Mouse (Mus musculus) embryonic facial prominence, embryonic 13.5 days (tissue): ENCODE results near the gene Cfap300. TPM values are rescaled to one million over a fixed set of nuclear protein-coding genes. Genes with fewer than 3 reads are reported as not detected.

Experiments
- ATAC-seq: fragments of 200-750 bp; cut with Nextera tagmentation; 2 replicates; pipeline ENCODE4 v1.8.0; 2017; ENCODE audit warnings: low read depth; ENCODE audit not compliant: insufficient number of reproducible peaks, insufficient read depth, low FRiP score, low TSS enrichment
- H3K27ac ChIP-seq: fragments of 300-500 bp; sonication (generic); 2 replicates; pipeline ENCODE4 v1.5.1; 2015; ENCODE audit warnings: moderate library complexity, mild to moderate bottlenecking, inconsistent platforms
- H3K27me3 ChIP-seq: fragments of 300-500 bp; sonication (generic); 2 replicates; pipeline ENCODE4 v1.6.1; 2015; ENCODE audit warnings: mild to moderate bottlenecking, inconsistent platforms
- H3K36me3 ChIP-seq: fragments of 300-500 bp; sonication (generic); 2 replicates; pipeline ENCODE4 v1.6.1; 2015; ENCODE audit warnings: mild to moderate bottlenecking, inconsistent platforms
- H3K4me1 ChIP-seq: fragments of 300-500 bp; sonication (generic); 2 replicates; pipeline ENCODE4 v1.6.1; 2015; ENCODE audit warnings: inconsistent platforms
- H3K4me2 ChIP-seq: fragments of 300-500 bp; sonication (generic); 2 replicates; pipeline ENCODE4 v1.6.1; 2015; ENCODE audit warnings: moderate library complexity, mild to moderate bottlenecking, inconsistent platforms
- H3K4me3 ChIP-seq: fragments of 300-500 bp; sonication (generic); 2 replicates; pipeline ENCODE4 v1.5.1; 2015; ENCODE audit warnings: mild to moderate bottlenecking, inconsistent platforms
- H3K9ac ChIP-seq: fragments of 300-500 bp; sonication (generic); 2 replicates; pipeline ENCODE4 v1.6.1; 2015; ENCODE audit warnings: mild to moderate bottlenecking, inconsistent platforms
- H3K9me3 ChIP-seq: fragments of 300-500 bp; sonication (generic); 2 replicates; pipeline ENCODE4 v1.6.1; 2016; ENCODE audit warnings: inconsistent platforms
- WGBS: fragments of 180-500 bp; shearing (Covaris S2); methylation state at CpG from one replicate; pipeline ENCODE4 v1.1.7; 2015; ENCODE audit warnings: mixed read lengths; 5-methylcytosine and 5-hydroxymethylcytosine counted together
- polyA plus RNA-seq: library from polyadenylated mRNA; unstranded; fragments of >200 nt; fragmentation: Nextera tagmentation; extraction: Ambion mirVana; gene quantifications from 2 replicates; pipeline ENCODE4 v1.2.1, GENCODE M21; 2015

The Cfap300 gene
- polyA plus RNA-seq, result 15.9 and 16.4 TPM in 2 replicates

GRCm38 (mm10) chr9:8042338-8043043, at the start of gene Cfap300:
Gene Cfap300, minus strand, starts transcription at chr9:8042823.
- Histone ChIP-seq H3K27ac (peak within 1 kb of the TSS; percentile 72), H3K27me3 (no peaks in the 10 kb centered on the region), H3K4me3 (peak within 1 kb of the TSS; percentile 81), H3K36me3 (no peaks in the 10 kb centered on the region), H3K9ac (peak within 1 kb of the TSS; percentile 81), H3K9me3 (no peaks in the 10 kb centered on the region), H3K4me2 (peak within 1 kb of the TSS; percentile 66), H3K4me1 (peaks cover 4% of the 10 kb centered on the region; the same call in 1 of the 2 replicates)
- ATAC-seq, result peak; percentile 97
- WGBS, result under 1% methylated on average over 39 of the region's 39 CpGs

DNA sequence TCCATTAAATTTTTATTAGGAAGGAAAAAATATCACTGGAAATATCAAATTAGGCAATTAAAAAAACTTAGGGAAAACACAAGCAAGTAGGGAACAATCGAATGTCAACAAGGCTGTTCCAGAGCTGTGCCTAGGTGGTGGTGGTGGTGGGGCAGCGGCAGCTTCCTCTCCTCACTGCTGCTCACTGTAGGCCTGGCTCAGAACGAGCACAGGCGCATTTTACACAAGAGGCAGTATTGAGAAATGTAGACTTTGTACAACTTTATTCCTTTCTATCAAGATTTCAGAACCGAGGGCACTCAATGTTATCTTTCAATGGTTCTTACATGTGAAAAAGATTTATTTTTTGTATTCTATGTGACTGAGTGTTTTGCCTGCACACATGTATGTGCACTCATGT, 36.3 kb upstream of the Cfap300 start:
- Histone ChIP-seq H3K9ac (no peak overlapping the region), H3K9me3 (no peaks in the 10 kb centered on the region), H3K4me1 (no peaks in the 10 kb centered on the region), H3K36me3 (no peaks in the 10 kb centered on the region), H3K4me2 (no peak overlapping the region), H3K27me3 (no peaks in the 10 kb centered on the region), H3K4me3 (no peak overlapping the region), H3K27ac (no peak overlapping the region)
- ATAC-seq, result no peak
- WGBS, result 85% methylated on average over 5 of the region's 5 CpGs

DNA sequence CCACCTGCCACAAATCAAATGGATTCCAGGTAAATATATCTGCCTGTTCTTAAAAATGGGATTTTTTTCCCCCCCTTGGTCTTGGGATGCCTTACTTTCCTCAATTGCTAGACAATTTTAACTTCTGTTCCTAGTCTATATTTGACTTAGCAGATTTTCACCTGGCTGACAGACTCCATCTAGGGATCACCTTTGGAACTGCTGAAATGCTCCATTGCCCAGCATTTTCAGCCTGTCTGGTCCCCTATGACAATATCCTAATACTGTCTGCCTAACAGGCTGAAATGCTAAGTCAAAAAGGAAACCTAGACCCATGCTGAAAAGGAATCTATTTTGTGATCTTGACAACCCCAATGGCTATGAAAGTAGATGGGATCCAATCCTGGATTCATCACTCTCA, 31.7 kb upstream of the Cfap300 start:
- H3K27me3 ChIP-seq, result no peaks in the 10 kb centered on the region
- no peak overlapping the region for H3K27ac ChIP-seq
- H3K36me3 ChIP-seq, result no peaks in the 10 kb centered on the region
- no peak overlapping the region for H3K4me2 ChIP-seq
- no peaks in the 10 kb centered on the region for H3K4me1 ChIP-seq
- H3K9me3 ChIP-seq, result no peaks in the 10 kb centered on the region
- no peak overlapping the region for H3K4me3 ChIP-seq
- no peak overlapping the region for H3K9ac ChIP-seq
- no peak for ATAC-seq

GRCm38 (mm10) chr9:8073203-8073755, 30.7 kb upstream of the Cfap300 start:
- no peaks in the 10 kb centered on the region for H3K27me3 ChIP-seq
- no peak for ATAC-seq
- H3K9ac ChIP-seq, result no peak overlapping the region
- no peaks in the 10 kb centered on the region for H3K9me3 ChIP-seq
- no peak overlapping the region for H3K27ac ChIP-seq
- H3K36me3 ChIP-seq, result no peaks in the 10 kb centered on the region
- 88% methylated on average over 3 of the region's 3 CpGs for WGBS
- no peak overlapping the region for H3K4me2 ChIP-seq
- no peaks in the 10 kb centered on the region for H3K4me1 ChIP-seq
- H3K4me3 ChIP-seq, result no peak overlapping the region

GRCm38 (mm10) chr9:8059636-8060035, 17.0 kb upstream of the Cfap300 start:
- H3K4me3 ChIP-seq, result no peak overlapping the region
- no peak for ATAC-seq
- no peak overlapping the region for H3K9ac ChIP-seq
- no peak overlapping the region for H3K4me2 ChIP-seq
- 0 out of 2 replicates have a peak, but pooled peaks cover 3% of the 10 kb centered on the region for H3K9me3 ChIP-seq
- WGBS, result 34% methylated on average over 3 of the region's 3 CpGs
- no peaks in the 10 kb centered on the region for H3K27me3 ChIP-seq
- no peak overlapping the region for H3K27ac ChIP-seq
- no peaks in the 10 kb centered on the region; the same call in 1 of the 2 replicates for H3K4me1 ChIP-seq
- H3K36me3 ChIP-seq, result no peaks in the 10 kb centered on the region

DNA sequence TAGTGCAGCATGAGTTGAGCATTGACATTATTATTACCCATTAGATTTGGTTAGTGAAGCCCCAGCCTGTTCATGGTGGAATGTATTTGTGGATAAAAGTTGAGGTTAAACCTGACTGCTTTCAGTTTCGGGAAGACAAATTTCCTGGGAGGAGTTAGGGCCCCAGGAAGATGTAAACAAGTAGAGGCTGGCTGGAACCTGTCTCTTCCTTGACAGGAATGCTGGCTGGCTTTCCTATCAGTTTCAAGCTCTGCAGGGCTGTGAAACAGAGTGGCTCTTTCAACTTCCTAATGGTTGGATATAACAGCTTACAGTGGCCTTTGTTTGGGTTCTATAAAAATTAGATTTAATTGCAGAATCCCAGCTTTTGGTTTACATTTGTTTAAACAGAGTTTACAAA, 12.2 kb upstream of the Cfap300 start:
- Histone ChIP-seq H3K9me3 (no peaks in the 10 kb centered on the region), H3K9ac (no peak overlapping the region), H3K36me3 (no peaks in the 10 kb centered on the region), H3K4me1 (no peaks in the 10 kb centered on the region), H3K27ac (no peak overlapping the region; the same call in 1 of the 2 replicates), H3K4me3 (no peak overlapping the region), H3K4me2 (no peak overlapping the region), H3K27me3 (no peaks in the 10 kb centered on the region)
- WGBS, result 25% methylated on average over 1 of the region's 1 CpGs
- no peak for ATAC-seq

DNA sequence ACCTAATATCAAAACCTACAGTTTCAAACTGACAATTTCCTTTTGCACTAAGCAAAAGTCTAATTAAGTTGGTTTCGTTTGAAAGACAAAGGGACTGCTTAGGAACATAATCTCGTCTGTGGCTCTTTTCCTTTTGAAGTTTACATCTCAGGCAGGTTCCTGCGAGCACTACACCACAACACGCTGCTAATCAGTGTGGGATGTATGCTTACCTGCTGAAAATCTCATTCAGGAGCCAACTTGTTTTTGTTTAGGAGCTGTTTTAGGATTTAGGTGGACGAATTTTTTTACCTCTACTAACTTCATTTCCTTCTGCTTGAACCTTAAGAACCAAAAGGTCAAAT, 393 bp upstream of the Cfap300 start:
- H3K9me3 ChIP-seq, result no peaks in the 10 kb centered on the region
- 16% methylated on average over 5 of the region's 5 CpGs for WGBS
- H3K9ac ChIP-seq, result peak overlapping the region; percentile 81
- peaks cover 4% of the 10 kb centered on the region; the same call in 1 of the 2 replicates for H3K4me1 ChIP-seq
- ATAC-seq, result 0 out of 2 replicates have a peak, but pooled peaks have one; percentile 10
- H3K27me3 ChIP-seq, result no peaks in the 10 kb centered on the region
- H3K4me3 ChIP-seq, result peak overlapping the region; percentile 81
- H3K4me2 ChIP-seq, result peak overlapping the region; percentile 66
- peak overlapping the region; percentile 72 for H3K27ac ChIP-seq
- no peaks in the 10 kb centered on the region for H3K36me3 ChIP-seq

DNA sequence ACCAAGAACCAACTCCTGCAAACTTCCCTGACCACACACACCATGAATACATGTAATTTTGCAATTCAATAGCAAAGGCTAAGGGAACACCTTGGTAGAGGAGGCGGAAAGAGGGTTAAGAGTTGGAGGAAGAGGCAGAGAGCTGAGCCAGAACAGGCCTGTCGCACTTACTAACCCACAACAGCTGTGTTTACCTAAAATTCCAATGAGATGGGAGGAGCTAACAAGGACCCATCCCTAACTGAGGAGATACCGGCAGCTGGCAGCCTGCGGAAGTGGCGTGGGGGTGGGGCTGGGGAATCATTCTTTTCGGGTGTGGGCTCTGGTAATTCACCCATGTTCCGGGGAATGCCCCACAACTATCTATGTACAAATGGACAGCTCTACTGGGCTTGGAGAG, 7.1 kb downstream of the Cfap300 start:
- no peak overlapping the region; the same call in 1 of the 2 replicates for H3K27ac ChIP-seq
- peak; percentile 67; the same call in 1 of the 2 replicates for ATAC-seq
- H3K9ac ChIP-seq, result no peak overlapping the region
- H3K4me3 ChIP-seq, result no peak overlapping the region
- no peaks in the 10 kb centered on the region for H3K36me3 ChIP-seq
- H3K27me3 ChIP-seq, result no peaks in the 10 kb centered on the region
- WGBS, result 16% methylated on average over 7 of the region's 7 CpGs
- H3K4me2 ChIP-seq, result peak overlapping the region; percentile 21; the same call in 1 of the 2 replicates
- H3K4me1 ChIP-seq, result peaks cover 8% of the 10 kb centered on the region
- H3K9me3 ChIP-seq, result no peaks in the 10 kb centered on the region

DNA sequence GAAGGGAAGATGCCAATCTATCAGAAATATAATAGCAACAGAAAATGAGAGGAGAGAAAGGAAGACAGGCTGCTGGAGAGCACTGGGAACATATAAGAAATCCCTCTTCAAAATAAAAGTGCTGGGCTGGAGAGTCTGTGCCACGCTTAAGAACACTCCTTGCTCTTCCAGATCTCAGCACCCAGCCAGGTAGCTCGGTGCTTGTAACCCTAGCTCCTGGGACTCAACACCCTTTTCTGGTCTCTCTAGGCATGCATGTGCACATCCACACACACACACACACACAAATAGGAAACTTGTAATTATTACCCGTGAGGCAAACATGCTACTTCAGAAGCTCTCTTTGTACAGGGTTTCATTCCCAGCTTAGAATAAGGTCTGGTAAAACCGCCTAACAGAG, 7.5 kb downstream of the Cfap300 start:
- Histone ChIP-seq H3K4me1 (peaks cover 8% of the 10 kb centered on the region), H3K9ac (no peak overlapping the region), H3K4me3 (no peak overlapping the region), H3K36me3 (no peaks in the 10 kb centered on the region), H3K27me3 (no peaks in the 10 kb centered on the region), H3K4me2 (peak overlapping the region; percentile 21; the same call in 1 of the 2 replicates), H3K27ac (no peak overlapping the region; the same call in 1 of the 2 replicates), H3K9me3 (no peaks in the 10 kb centered on the region)
- no peak for ATAC-seq
- WGBS, result 44% methylated on average over 4 of the region's 4 CpGs

DNA sequence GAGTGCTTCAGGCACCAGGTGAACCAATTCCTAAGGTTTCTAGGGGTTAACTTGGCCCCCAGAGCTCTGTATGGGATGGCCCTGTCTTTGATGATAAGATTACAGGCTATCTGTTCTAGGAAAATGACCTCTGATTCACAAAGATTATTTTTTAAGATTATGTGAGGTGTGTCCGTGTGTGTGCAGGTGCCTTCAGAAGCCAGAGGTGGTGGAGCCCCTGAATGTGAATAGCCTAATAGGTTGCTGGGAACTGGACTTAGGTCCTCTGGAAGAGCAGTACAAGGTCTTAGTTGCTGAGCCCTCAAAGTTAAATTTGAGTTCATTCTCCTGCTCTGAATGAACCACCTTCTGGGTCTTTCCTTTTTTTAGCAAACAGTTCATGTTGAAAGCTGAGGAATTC, 8.5 kb downstream of the Cfap300 start:
- ATAC-seq, result no peak
- H3K4me2 ChIP-seq, result no peak overlapping the region
- WGBS, result 69% methylated on average over 1 of the region's 1 CpGs

DNA sequence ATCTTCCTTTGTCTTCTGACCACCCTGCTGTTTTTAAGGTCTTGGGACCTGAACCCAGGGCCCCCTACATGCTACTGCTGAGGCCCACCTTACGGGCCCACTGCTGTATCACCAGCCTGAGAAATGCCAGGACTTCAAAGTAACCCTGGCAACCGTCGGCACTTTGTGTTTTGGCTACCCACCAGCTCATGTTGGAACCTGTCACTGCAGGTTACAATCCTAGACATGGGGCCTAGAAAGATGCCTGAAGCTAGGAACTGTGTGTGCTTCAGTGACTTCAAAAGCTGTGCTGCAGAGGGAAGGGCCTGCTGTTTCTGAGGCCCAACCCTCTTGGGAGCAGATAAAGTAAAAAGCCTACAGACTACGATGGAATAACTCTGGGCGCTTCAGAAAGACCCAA, 9.8 kb downstream of the Cfap300 start:
- 67% methylated on average over 5 of the region's 5 CpGs for WGBS

More for the DNA sequence above, 8.5 kb downstream of the Cfap300 start:
- H3K4me3 ChIP-seq, result no peak overlapping the region
- no peak overlapping the region for H3K27ac ChIP-seq
- peaks cover 8% of the 10 kb centered on the region for H3K4me1 ChIP-seq
- no peak overlapping the region for H3K9ac ChIP-seq
- no peaks in the 10 kb centered on the region for H3K36me3 ChIP-seq
- no peaks in the 10 kb centered on the region for H3K9me3 ChIP-seq
- no peaks in the 10 kb centered on the region for H3K27me3 ChIP-seq

GRCm38 (mm10) chr9:8018609-8019008, 24.0 kb downstream of the Cfap300 start:
- no peak for ATAC-seq
- Histone ChIP-seq H3K36me3 (no peaks in the 10 kb centered on the region), H3K9ac (no peak overlapping the region), H3K27ac (no peak overlapping the region), H3K9me3 (no peaks in the 10 kb centered on the region), H3K4me2 (no peak overlapping the region), H3K4me3 (no peak overlapping the region), H3K27me3 (no peaks in the 10 kb centered on the region), H3K4me1 (no peaks in the 10 kb centered on the region)
- 84% methylated on average over 5 of the region's 5 CpGs for WGBS

More for the DNA sequence above, 9.8 kb downstream of the Cfap300 start:
- Histone ChIP-seq H3K36me3 (no peaks in the 10 kb centered on the region), H3K4me3 (no peak overlapping the region), H3K9ac (no peak overlapping the region), H3K27ac (no peak overlapping the region), H3K4me1 (peaks cover 8% of the 10 kb centered on the region), H3K9me3 (no peaks in the 10 kb centered on the region), H3K27me3 (no peaks in the 10 kb centered on the region), H3K4me2 (no peak overlapping the region)
- ATAC-seq, result 0 out of 2 replicates have a peak, but pooled peaks have one; percentile 48
